Mouse (Mus musculus) inflammation-experienced regulatory T-cells, adult 16 weeks (primary cell): ENCODE measurements around the gene Iqcb1. TPM values are rescaled to one million over a fixed set of nuclear protein-coding genes. Genes with fewer than 3 reads are reported as not detected.

Source experiments
- polyA plus RNA-seq: library from polyadenylated mRNA; unstranded; fragments of 100-300 nt; shearing (Covaris generic); gene quantifications from one replicate; pipeline ENCODE4 v1.2.1, GENCODE M21; 2017

The Iqcb1 gene
- 20.0 TPM for polyA plus RNA-seq

DNA sequence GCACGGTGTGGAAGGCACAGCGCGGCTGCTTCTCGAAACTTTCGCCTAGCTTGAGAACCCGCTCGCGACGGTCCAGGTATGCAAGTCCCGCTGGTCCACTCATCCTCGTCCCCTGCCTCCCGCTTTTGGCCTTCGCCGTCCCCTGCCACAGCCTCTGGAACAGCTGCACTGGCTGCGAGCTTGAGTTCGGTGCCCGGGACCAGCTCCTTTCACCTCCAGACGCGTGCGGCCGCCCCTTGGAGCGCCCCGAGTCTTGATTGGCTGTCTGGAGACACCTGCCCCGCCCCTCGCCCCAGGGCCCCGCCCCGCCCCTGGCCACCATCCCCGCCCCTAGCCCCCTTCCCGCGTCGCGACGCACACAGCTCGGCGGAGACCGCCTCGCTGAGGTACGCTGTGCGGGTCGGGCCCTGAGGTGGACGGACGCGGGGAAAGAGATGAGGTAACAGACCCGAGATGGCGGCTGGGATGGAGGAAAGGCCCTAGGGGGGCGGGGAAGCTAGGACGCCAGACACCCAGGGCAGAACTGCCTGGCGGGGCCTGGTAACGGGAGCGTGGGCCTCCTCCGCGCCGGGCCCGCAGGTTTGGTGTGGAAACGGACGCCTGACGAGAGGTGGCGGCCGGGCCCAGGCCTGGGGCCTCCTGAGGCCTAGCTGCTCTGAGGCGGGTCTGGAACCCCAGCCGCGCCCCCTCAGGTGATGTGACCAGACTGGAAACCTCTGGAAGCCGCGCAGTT lies at the start of gene Iqcb1:
TSS of gene Iqcb1 (plus strand) at position 332 of the 733 bp plus-strand sequence.

DNA sequence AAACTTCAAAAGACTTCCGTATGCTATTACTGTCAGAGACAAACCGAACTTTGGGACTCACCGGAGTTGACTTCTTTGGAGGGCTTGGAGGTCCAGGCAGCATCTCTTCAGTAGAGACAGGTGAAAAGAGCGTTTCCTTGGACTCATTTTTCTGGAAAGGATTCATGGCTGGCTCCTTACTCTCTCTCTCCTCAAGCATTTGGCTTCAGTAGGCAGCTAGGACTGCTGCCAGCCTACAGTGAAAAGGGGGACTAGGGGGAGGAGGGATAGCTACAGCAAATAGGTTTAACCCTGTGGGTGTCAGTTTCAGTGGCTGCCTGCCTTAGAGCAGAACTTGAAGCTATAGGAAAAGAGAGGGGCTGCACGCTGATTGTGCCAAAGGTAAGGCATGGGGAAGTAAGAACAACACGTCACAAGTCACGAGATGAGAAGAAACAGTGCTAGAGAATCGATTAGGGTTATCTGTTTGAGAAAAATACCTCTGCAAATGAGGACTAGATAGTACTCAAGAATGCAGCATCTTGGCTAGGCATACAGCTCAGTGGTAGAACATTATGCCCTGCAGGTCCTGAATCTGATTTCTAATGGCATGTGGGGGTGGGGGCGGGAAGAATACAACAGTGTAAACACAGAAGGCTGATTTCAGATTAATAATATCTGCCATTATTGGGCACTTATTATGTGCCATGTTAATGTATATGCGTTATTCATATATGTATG lies 43.4 kb upstream of the Iqcb1 start, which contains the start of gene Slc15a2:
TSS of gene Slc15a2 (minus strand) at position 369 of the 720 bp plus-strand sequence.

DNA sequence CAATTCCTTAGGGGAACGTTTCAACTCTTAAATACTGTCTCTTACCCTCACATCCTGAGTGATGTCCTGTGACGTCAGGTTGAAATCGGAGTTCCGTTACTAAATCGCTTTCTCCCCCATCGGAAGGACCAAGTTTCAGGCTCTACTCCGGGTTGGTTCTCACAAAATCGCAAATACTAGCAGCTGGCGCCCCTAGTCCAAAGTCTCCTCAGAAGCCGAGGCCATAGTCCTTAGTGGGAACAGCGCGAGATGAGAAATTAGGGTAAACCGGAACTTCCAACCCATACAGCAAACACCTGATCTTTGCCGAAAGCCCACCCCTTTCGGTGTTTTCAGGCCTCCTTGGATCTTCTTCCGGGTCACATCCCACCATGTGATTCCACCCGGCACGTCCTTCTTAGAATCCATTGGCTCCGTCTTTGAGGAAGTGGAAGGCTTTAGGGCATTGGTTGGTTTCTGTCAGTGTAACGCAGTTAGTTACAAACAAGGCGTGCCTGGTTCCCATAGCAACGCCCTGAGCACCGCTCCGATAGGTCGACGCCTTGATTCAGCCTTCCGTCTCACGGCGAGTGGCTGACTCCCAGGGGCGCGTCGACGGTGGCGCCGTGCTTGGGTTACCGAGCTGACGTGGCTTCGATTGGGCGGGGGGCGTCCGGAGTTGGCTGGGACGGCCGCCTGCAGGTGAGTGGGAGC lies 46.5 kb downstream of the Iqcb1 start, which contains the start of the genes Eaf2 and Golgb1:
TSS of gene Eaf2 (minus strand) at position 421 of the 693 bp plus-strand sequence.
TSS of gene Golgb1 (plus strand) at position 558 of the 693 bp plus-strand sequence.

Other genes starting within 250 kb of the Iqcb1 start
- 64.6 TPM for gene Cd86, start 162.3 kb upstream of the Iqcb1 start, polyA plus RNA-seq
- 15.6 TPM for gene Ildr1, start 134.4 kb upstream of the Iqcb1 start, polyA plus RNA-seq
- 22.0 TPM for gene Slc15a2, start 43.4 kb upstream of the Iqcb1 start, polyA plus RNA-seq
- gene Eaf2, start 46.6 kb downstream of the Iqcb1 start, polyA plus RNA-seq = 0.72 TPM
- 53.8 TPM for gene Golgb1, start 46.8 kb downstream of the Iqcb1 start, polyA plus RNA-seq
- gene Hcls1, start 106.6 kb downstream of the Iqcb1 start, polyA plus RNA-seq = 188 TPM
- 0.13 TPM for gene Fbxo40, start 162.1 kb downstream of the Iqcb1 start, polyA plus RNA-seq
- gene Polq, start 183.4 kb downstream of the Iqcb1 start, polyA plus RNA-seq = 1.9 TPM